Mouse (Mus musculus) spleen, postnatal 14 days (tissue): ENCODE measurements around the gene Sept3.
A peak's percentile ranks its signal among the peaks of the same experiment; 100 is the strongest.
"Not testable (repeated sequence)": the region's sequence is repeated elsewhere in the genome, so short reads cannot be mapped to it uniquely, and the experiment has no call there.

Experiments used
- DNase-seq, 2 experiments: peaks; one replicate each; pipeline ENCODE4 v3.0.0; 2021 to 2022; ENCODE audit warnings: low spot score in 2 of 2

The Sept3 gene

DNA sequence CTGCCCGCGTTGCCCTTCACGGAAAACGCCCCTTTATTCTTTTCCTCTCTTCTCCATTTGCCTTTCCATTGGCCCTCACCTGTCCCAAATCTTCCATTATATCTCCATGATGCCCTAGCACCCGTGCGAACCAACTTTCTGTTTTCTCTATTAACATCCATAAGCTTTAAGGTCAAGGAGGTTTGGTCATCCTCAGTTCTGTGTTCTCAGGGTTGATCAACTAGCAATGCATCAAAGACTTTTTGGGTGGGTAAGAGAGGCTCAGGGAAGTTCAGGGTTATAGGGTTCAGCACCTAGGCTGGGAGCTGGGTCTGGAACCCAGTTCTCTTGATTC, at the start of gene Sept3:
Sept3 (plus strand) TSS at position 301 of the 334 bp plus-strand sequence.
- DNase-seq, result no peak

DNA sequence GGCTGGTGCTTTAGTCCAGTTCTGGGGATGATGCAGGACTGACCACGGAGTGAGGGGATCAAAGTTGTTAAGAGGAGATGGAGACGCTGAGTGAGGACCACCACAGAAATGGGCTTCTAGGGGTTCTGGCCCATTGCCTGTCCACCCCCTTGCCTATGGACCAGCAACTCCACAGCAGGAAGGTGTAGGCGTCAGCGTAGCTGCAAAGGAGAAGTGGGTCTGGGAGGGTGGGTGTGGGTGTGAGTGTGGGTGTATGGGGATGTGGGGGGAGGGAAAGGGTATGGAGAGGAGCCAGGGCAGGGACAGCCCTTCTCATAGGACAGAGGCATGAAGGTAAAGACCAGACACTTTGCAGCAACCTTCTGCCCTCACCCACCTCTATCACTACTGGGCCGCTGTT, 48.9 kb upstream of the Sept3 start:
- no peak for DNase-seq

DNA sequence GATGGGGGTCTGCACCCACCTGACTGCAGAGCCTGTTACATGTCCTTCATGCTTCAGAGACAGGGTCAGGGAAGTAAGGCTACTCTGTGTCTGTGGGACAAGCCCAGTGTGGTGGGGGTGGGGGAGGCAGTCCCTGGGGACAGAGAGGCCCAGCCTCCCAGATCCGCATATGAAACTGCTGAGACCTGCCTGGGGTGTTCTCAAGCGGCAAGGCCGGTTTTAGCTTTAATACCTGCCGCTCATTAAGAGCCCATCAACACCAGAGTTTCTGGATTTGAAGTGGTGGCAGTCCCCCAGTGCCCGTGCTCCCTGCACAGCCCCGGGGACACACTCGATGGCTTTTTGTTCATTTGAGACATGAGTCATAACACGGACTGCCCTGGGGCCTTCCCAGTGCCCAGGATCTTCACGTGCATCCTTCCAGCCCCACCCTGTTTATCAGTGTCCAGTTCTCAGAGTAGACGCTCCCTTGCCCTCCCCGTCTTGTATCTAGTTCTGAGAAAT, 45.1 kb upstream of the Sept3 start:
- DNase-seq, result peak in 1 of 2 experiments; percentile 61

DNA sequence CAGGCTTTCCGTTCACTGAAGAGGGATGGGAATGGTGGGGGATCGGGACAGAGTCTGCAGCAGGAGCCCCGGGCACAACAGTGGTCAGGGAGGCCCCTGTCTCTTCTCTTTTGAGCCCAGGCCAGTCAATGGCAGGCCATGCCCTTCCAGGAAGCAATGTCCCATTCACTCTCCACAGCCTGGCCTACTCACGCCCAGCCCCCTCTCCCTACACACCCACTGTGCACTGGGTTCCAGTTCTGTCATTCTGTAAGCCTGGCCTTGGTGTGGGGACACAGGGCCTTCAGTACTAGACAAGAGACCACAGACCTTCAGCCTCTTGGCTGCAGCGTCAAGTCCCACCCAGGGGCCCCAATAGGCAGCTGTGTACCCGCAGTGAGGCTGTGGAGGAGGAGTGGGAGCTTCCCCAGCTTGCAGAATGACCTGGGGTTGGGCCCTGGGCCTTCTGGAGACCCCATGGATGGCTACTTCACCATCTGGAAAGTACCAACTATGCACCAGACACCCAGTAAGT, 44.5 kb upstream of the Sept3 start:
- no peak for DNase-seq

DNA sequence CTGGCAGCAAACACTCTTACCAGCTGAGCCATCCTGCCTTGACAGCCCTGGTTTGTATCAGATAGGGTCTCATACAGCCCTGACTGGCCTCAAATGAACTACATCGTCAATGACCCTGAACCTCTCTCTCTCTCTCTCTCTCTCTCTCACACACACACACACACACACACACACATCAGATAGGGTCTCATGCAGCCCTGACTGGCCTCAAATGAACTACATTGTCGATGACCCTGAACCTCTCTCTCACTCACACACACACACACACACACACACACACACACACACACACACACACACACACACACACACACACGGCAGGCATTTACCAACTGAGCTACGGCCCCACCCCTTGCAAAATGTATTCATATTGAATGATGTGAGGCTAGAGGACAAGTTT, 43.6 kb upstream of the Sept3 start:
- no peak for DNase-seq

DNA sequence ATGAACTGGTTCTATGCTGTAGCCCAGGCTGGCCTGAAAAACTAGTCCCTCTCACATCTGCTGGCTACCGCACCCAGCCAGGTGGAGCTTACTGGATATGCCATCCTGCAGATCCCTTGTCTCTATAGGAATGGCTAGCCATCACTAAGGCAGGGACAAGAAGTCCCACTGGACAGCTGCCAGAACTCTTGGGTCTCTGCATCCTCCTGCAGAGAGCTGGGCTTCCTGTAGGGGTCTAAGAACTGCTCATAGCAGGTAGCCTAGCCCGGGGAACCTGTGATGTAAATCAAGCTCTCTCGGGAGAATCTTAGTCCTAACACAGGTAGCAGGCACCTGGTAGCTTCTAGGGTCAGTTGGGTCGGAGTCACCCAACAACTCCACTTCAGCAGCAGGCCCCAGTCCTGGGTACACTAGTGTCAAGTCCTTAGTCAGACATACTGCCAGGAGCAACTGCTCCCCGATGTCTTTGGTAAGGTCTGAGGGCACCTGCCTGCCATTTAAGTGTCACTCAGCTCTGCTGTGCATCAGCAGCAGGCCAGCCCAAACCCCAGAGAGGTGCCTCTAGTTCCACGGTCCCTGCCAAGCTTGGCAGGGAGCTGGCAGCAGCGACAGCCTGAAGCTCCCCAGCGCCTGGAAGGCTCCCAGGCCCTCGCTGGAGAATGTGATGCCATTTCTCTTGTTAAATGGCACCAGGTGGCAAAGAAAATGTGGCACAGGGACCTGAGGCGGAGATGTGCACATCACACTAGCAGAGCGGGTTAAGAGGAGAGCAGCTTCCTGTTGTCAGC, 42.9 kb upstream of the Sept3 start:
- no peak for DNase-seq

DNA sequence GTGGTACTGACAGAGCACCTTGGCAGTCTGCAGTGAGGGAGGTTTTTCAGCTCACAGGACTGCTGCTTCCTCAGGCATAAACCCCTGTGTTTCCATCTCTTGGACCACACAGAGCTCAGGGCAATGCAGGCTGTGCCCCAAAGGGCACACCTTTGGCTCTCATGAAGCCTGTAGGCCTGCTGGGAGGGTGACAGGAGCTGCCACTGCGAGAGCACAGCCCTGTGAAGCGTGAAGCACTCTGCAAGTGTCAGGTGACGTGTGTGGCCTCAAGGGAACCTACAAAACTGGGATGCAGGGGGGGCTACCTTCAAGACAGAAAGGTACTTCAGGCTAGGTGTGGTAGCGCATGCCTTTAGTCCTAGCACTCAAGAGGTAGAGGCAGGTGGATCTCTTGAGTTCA, 42.0 kb upstream of the Sept3 start:
- no peak for DNase-seq

DNA sequence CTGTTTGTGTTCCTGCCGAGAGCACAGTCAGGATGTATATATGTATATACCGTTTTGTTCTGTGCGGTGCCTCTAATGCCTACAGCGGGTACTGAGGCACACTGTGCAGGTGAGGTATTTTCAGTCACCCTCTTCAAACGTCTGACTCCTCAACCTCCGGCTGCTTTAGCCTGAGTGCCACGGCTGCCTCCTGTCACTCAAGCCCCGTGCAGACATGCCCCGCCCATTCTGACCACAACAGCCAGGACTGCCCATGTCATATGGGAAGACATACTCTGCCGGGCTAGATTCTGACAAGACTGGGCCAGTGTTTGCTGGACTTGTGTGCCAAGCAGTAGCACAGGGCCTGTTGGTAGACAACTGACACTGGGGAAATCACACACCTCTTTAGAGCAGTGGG, 39.0 kb upstream of the Sept3 start:
- DNase-seq, result no peak

DNA sequence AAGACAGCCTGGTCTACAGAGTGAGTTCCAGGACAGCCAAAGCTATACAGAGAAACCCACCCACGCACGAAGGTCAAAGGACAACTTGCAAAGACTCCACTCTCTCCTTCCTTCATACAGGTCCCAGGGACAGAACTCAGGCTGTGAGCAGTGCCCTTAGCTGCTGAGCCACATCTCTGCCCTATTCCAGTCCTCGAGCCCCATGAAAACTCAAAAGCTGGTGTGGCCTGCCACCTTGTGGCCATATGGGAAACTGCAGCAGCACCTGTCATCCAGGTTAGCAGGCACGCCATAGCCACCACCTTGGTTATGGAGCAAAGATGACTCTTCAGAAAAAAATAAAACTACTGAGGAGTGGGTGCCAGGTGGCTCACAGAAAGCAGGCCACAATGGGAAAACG, 38.1 kb upstream of the Sept3 start:
- DNase-seq, result peak; percentile 75 to 86

DNA sequence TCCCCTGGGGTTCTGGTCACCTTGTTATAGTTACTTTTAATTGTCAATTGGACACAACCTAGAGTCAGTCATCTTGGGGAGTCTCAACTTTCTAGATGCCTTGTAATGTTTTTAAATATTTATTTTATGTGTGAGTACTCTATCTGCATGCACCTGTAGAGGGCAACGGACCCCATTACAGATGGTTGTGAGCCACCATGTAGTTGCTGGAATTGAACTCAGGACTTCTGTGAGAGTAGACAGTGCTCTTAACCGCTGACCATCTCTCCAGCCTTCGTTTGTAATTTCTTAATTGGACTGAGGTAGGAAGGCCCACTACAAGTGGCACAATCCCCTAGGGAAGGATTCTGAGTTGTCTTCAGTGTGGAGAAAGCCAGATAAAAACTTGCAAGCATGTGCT, 31.4 kb upstream of the Sept3 start:
- DNase-seq, result no peak

DNA sequence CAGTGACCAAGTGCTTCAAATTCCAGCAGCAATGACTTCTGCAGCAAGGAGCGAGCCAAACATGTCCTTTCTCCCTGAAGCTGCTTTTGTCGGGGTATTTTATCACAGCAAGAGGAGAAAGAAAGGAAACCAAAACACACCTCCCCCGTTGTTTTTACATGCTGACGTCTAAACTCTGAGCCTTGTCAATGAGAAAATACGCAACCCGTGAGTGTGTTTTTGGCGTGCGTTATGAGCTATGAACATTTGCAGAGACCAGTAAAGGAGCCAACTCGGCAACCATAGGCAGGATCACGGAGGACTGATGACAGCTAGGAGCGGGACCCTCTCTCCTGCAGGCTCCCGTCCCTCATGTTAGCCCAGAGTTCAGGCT, 31.0 kb upstream of the Sept3 start:
- DNase-seq, result no peak

DNA sequence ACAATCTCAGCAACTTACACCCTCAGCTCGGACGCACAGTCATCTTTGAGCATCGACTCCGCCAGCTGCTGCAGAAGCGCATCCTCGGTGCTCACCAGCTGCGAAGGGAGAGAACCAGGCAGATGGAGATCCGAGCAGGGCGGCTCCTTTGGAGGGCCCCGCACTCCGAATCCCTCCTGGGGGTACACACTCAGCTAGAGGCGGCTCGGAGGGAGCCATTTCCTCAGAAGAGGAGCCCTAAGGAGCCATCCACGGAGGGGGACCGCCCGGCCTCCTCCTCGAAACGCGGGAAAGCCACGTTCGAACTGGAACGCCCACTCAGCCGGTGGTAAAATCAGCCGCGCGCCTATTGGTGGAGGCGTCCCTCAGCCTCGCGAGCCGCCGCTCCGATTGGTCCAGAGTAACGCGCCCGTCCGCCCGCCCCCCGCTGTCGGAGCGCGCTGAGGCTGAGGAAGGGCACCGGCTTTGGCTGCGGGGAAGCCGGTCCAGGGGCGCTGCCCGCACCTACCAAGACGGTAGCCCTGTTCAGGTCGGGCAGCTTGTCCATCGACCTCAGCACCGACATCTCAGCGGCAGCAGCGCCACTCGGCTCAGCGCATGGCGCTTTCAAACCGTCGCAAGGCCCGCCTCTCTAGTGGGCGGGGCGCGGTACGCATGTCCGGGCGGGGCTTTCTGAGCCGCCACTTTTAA, 30.4 kb upstream of the Sept3 start, which contains the start of gene Cenpm:
Cenpm (minus strand) TSS at position 634 of the 690 bp plus-strand sequence.
- peak; percentile 89 to 92 for DNase-seq

DNA sequence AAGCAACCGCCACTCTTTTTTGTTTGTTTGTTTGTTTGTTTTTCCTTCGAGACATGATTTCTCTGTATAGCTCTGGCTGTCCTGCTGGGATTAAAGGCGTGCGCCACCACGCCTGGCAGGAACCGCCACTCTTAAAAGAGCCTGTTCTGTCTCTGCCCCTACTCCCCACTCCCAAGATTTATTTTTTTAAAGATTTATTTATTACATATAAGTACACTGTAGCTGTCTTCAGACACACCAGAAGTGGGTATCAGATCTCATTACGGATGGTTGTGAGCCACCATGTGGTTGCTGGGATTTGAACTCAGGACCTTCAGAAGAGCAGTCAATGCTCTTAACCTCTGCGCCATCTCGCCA, 29.9 kb upstream of the Sept3 start:
- not testable (repeated sequence) for DNase-seq

DNA sequence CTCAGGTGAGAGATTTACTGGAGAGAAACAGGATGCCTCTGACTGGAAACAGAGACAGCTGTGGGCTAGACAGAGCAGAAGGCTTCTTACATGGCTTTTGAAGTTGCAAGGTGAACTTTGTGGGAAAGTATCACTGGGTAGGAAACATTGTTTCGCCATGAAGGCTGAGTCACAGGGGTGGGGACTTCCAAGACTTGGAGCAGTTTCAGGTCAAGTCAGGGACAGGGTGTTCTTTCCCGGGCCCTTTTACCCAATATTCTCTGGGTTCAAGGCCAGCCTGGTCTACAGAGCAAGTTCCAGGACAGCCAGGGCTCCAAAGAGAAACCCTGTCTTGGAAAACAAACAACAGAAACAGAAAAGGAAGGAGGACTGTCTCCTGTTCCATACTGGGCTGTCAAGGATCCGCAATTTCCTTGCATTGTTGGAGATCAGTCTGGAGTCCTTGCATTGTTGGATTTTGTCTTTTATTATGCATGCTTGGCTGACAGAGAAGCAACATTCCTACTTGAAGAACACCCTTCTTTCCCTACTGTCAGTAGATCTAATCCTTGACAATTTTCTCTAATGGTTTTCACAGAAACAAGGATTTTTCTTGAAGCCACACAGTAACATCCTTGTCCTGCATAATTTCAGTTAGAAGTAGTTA, 27.4 kb upstream of the Sept3 start:
- no peak for DNase-seq

DNA sequence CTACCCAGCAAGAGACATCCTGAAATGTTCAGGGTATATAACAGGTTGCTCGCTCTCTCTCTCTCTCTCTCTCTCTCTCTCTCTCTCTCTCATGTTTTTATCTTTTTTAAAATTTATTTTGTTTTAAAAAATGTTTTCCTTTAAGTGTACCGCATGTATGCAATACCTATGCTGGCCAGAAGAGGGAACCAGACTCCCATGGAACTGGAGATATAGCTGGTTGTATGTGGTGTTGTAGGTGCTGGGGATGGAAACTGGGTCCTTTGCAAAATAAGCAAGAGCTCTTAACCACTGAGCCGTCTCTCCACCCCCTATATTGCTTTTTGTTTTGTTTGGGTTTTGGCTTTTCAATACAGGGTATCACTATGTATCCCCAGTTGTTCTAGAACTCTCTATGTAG, 23.1 kb upstream of the Sept3 start:
- DNase-seq, result no peak

DNA sequence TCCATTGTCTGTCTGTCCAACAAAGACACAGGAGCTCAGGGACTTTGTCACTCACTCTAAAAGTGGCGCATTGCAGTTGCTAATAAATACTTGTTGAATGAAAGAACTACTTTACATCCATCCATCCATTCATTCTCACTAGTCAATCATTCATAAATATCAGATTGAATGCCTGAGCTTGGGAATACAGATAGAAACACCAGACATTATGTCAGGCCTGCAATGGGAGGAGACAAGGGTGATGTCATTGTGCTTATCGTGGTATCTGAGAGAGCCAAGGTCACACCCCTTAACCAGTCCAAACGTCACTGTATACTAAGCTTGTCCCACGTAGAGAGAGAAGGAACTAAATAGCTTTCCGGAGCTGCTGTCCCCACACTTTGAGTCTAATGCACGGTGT, 22.6 kb upstream of the Sept3 start, which contains the start of gene 1500009C09Rik:
1500009C09Rik (plus strand) TSS at position 301 of the 400 bp plus-strand sequence.
- DNase-seq, result no peak

DNA sequence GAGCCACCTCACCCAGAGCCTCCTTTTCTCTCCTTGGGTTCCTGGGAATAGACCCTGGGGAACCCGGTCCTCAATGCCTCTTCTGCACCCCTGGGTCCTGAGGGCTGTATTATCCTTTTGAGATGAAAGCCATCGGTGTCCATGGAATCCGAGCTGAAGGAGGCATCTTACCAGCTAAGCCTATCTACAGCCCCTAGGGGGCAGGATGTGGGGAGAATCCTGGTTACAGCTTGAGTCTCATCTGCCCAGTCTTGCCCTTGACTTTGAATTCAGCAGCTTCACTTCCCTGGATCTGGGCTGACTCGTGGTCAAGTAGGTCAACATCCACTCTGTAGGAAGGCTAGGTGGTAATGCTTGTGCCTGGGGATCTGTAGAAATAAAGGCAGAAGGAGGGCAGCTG, 19.4 kb upstream of the Sept3 start:
- no peak for DNase-seq

DNA sequence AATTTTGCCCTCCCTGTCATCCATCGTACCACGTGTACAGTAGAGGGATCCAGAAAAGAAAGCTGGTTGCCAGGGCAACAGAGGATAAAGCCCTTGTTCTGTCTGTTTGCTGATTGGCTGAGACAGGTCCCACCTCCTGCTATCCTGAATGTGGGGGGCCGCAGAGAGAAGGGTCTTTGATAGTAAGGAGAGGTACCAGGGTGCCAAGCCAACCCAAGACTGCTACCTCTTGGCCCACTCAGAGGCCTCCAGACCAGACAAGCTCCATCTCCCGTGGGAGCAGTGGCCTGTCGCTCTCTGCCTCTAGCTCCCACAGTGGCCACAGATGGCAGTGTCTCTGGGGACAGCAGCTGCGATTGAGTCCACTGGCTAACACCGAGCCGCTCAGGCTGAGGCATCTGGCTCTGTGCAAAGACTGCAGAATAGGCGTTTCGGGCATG, 18.7 kb upstream of the Sept3 start:
- DNase-seq, result no peak

DNA sequence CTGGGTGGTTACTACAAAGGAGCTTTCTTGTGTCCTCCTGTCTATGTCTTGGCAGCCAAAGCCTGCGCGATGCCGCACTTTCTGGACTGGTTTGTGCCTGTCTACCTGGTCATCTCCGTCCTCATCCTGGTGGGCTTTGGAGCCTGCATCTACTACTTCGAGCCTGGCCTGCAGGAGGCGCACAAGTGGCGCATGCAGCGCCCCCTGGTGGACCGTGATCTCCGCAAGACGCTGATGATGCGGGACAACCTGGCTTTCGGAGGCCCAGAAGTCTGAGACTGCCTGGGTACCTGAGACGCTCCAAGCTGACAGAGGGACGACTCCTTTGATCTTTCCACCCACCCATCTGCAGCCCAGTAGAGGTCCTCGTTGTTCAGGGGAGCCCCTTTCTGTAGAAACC, 15.2 kb upstream of the Sept3 start:
- peak; percentile 62 to 80 for DNase-seq

DNA sequence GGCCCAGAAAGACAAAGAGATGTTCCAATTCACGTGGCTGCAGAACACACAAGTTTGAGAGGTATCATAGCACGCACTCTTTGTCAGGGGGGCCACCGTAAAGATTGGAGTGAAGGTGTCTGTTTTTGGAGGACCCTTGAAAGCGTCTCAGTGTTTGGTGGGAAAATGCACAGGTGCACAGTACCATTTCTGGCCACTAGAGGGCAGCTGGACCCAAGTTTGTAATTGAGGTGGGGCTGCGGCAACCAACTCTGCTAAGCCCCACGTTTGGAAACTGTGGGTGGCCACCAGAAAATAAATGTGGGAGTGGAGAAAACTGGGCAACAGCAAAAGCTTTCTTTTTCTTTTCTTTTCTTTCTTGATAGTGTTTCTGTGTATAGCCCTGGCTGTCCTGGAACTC, 8.3 kb upstream of the Sept3 start:
- peak; percentile 40 to 62 for DNase-seq

DNA sequence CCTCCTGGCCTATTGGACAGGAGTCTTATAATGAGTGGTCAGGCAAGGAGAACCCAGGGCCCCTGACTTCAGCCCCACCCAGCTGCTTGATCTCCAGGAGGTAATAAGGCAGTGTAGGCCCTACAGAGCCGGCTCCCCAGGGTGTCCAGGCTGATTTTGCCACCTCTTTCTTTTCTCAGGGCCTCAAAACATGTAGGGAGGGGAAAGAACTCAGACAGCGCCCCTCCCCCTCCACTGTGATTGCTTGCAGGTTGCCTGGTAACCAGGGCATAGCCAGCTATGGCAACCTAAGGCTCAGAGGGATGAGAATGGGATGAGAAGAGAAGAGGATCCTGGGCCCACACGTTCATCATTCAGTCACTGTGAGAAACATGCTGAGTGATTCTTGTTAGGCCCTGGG, 6.5 kb upstream of the Sept3 start:
- no peak for DNase-seq

DNA sequence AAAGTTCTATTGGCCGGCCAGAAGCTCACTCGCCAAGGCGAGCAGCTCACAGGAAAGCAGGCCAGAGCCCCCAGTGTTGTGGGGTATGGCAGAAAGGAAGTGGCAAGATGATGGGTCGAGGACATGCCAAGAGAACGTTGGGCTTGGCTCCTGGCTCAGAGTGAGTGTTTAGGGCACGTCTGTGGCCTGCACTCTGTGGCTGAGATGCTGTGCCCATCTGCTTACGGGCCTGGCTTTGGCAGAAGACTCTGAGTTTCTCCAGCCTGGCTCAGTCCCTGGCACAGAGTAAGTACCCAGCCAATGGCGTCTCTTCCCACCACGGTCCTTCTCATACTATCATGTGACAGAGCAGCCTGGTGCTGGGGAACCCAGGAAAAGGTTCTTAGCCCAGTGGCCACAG, 5.9 kb upstream of the Sept3 start:
- DNase-seq, result no peak

DNA sequence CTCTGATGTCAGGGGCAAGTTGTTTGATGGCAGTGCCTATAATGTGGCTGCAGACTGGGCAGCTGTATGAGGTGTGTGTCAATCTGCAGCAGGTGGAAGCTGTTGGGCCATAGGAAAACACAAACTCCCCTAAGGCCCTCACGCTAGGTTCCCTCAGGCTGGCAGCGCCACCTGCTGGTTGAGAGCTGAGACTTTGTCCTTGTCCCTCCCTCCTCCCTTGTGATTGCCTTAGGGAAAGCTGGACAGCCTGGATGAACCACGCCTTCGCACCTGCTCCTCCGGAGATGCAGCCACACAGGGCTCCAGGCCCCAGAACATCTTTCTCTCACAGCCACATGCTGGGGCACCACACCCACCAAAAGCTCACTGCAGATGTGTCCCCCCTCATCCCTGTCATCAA, 3.5 kb upstream of the Sept3 start:
- DNase-seq, result peak; percentile 25 to 55
